Mouse (Mus musculus) megakaryocyte progenitor cell, adult 5-6 weeks (primary cell): ENCODE data around the gene Gm49392. TPM values are rescaled to one million over a fixed set of nuclear protein-coding genes. Genes with fewer than 3 reads are reported as not detected.

Source experiments
- total RNA-seq, 2 experiments: library from RNA; stranded (forward) in 1 of 2; stranded (reverse) in 1 of 2; fragments of 157-497, 149-512 nt in 1 of 2; fragments of 200-1000 nt in 1 of 2; gene quantifications; 2 replicates each; pipeline versions ENCODE4 v1.2.3 to v1.2.4; 2015 to 2017

The Gm49392 gene
- total RNA-seq, 2 experiments from 2014 or later: 0.37 to 1.6 TPM

Other genes starting within 250 kb of the Gm49392 start
- not detected in 2 replicates for gene BC051665, start 110.5 kb downstream of the Gm49392 start, total RNA-seq (2015)
- gene BC051665, start 110.5 kb downstream of the Gm49392 start, total RNA-seq (2017): not detected in 2 replicates
- gene Ctsll3, start 94.0 kb downstream of the Gm49392 start, total RNA-seq (2015): not detected in 2 replicates
- gene Ctsll3, start 94.0 kb downstream of the Gm49392 start, total RNA-seq (2017): not detected in 2 replicates
- 0.54 and 1.2 TPM in 2 replicates for gene 4930486L24Rik, start 32.4 kb downstream of the Gm49392 start, total RNA-seq (2015)
- 0.44 TPM in 1 of 2 replicates, not detected in the other for gene 4930486L24Rik, start 32.4 kb downstream of the Gm49392 start, total RNA-seq (2017)
- gene Ctla2b, start 553 bp upstream of the Gm49392 start, total RNA-seq (2015): 3.1 and 14.7 TPM in 2 replicates
- gene Ctla2b, start 553 bp upstream of the Gm49392 start, total RNA-seq (2017): 2.8 and 17.6 TPM in 2 replicates
- not detected in 2 replicates for gene Tpbpb, start 8.0 kb upstream of the Gm49392 start, total RNA-seq (2015)
- not detected in 2 replicates for gene Tpbpb, start 8.0 kb upstream of the Gm49392 start, total RNA-seq (2017)
- not detected in 2 replicates for gene Gm49393, start 38.7 kb upstream of the Gm49392 start, total RNA-seq (2015)
- 3.8 TPM in 1 of 2 replicates, not detected in the other for gene Gm49393, start 38.7 kb upstream of the Gm49392 start, total RNA-seq (2017)
- 0.27 and 3.2 TPM in 2 replicates for gene Gm49391, start 39.7 kb upstream of the Gm49392 start, total RNA-seq (2015)
- gene Gm49391, start 39.7 kb upstream of the Gm49392 start, total RNA-seq (2017): 0.78 and 4.2 TPM in 2 replicates
- gene Ctla2a, start 39.7 kb upstream of the Gm49392 start, total RNA-seq (2015): 41.0 and 65.4 TPM in 2 replicates
- gene Ctla2a, start 39.7 kb upstream of the Gm49392 start, total RNA-seq (2017): 24.3 and 59.8 TPM in 2 replicates
- gene Tpbpa, start 45.1 kb upstream of the Gm49392 start, total RNA-seq (2015): not detected in 2 replicates
- gene Tpbpa, start 45.1 kb upstream of the Gm49392 start, total RNA-seq (2017): not detected in 2 replicates
- not detected in 2 replicates for gene Ctsj, start 109.1 kb upstream of the Gm49392 start, total RNA-seq (2015)
- not detected in 2 replicates for gene Ctsj, start 109.1 kb upstream of the Gm49392 start, total RNA-seq (2017)
- not detected in 2 replicates for gene Ctsq, start 143.7 kb upstream of the Gm49392 start, total RNA-seq (2015)
- not detected in 2 replicates for gene Ctsq, start 143.7 kb upstream of the Gm49392 start, total RNA-seq (2017)